Mouse (Mus musculus) lung, postnatal 0 days (tissue): ENCODE data around the gene Sdk1. TPM values are rescaled to one million over a fixed set of nuclear protein-coding genes. Genes with fewer than 3 reads are reported as not detected.
A peak's percentile ranks its signal among the peaks of the same experiment; 100 is the strongest.

Experiments
- ATAC-seq: fragments of 200-750 bp; cut with Nextera tagmentation; 2 replicates; pipeline ENCODE4 v1.8.0; 2017; ENCODE audit warnings: moderate library complexity
- DNase-seq: peaks from one replicate; pipeline ENCODE4 v3.0.0-alpha.2; 2016; ENCODE audit warnings: low spot score
- H3K27ac ChIP-seq: fragments of 300-500 bp; sonication (generic); 2 replicates; pipeline ENCODE4 v1.5.1; 2014; ENCODE audit warnings: antibody characterized with exemption, mild to moderate bottlenecking, low read length, mixed read lengths
- H3K27me3 ChIP-seq: fragments of 300-500 bp; sonication (generic); replicated peaks from 2 replicates; pipeline ENCODE4 v1.6.1; 2014; ENCODE audit warnings: low read length, mixed read lengths; ENCODE audit not compliant: insufficient read depth
- H3K36me3 ChIP-seq: fragments of 300-500 bp; sonication (generic); 2 replicates; pipeline ENCODE4 v1.6.1; 2014; ENCODE audit warnings: low read length, mixed read lengths; ENCODE audit not compliant: insufficient read depth
- H3K4me1 ChIP-seq: fragments of 300-500 bp; sonication (generic); 2 replicates; pipeline ENCODE4 v1.6.1; 2014; ENCODE audit warnings: antibody characterized with exemption, low read depth, low read length, mixed read lengths; ENCODE audit not compliant: insufficient read depth
- H3K4me2 ChIP-seq: fragments of 300-500 bp; sonication (generic); replicated peaks from 2 replicates; pipeline ENCODE4 v1.6.1; 2014; ENCODE audit warnings: low read depth, mild to moderate bottlenecking, low read length, moderate library complexity, mixed read lengths
- H3K4me3 ChIP-seq: fragments of 300-500 bp; sonication (generic); 2 replicates; pipeline ENCODE4 v1.5.1; 2014; ENCODE audit warnings: low read depth, low read length
- H3K9ac ChIP-seq: fragments of 300-500 bp; sonication (generic); replicated peaks from 2 replicates; pipeline ENCODE4 v1.6.1; 2014; ENCODE audit warnings: low read depth, mild to moderate bottlenecking
- H3K9me3 ChIP-seq: fragments of 300-500 bp; sonication (generic); 2 replicates; pipeline ENCODE4 v1.6.1; 2016; ENCODE audit warnings: low read length, mixed read lengths
- CTCF ChIP-seq: IDR thresholded peaks from 2 replicates; pipeline ENCODE4 v1.5.1; 2016; ENCODE audit warnings: antibody characterized with exemption, mild to moderate bottlenecking
- EP300 ChIP-seq: IDR thresholded peaks from 2 replicates; pipeline ENCODE4 v1.6.1; 2016; ENCODE audit warnings: antibody characterized with exemption, mild to moderate bottlenecking, control low read depth
- WGBS: fragments of 180-500 bp; shearing (Covaris S2); extraction: QIAGEN DNeasy Blood & Tissue Kit; methylation state at CpG from one replicate; pipeline ENCODE4 v1.1.7; 2014; 5-methylcytosine and 5-hydroxymethylcytosine counted together
- polyA plus RNA-seq: library from polyadenylated mRNA; unstranded; fragments of >200 nt; fragmentation: Nextera tagmentation; extraction: Ambion mirVana; gene quantifications from 2 replicates; pipeline ENCODE4 v1.2.1, GENCODE M21; 2015

Sdk1 gene
- polyA plus RNA-seq, 1 experiment from 2014 or later = 0.19 TPM

GRCm38 (mm10) chr5:141727968-141728367, 486.7 kb downstream of the Sdk1 start:
- Histone ChIP-seq H3K4me3 (no peak overlapping the region), H3K9ac (no peak overlapping the region), H3K27me3 (no peaks in the 10 kb centered on the region), H3K4me2 (no peak overlapping the region), H3K27ac (no peak overlapping the region), H3K36me3 (no peaks in the 10 kb centered on the region), H3K4me1 (no peaks in the 10 kb centered on the region), H3K9me3 (no peaks in the 10 kb centered on the region)
- 49% methylated on average over 2 of the region's 2 CpGs for WGBS
- TF ChIP-seq EP300 = no peak
- TF ChIP-seq CTCF = 0 out of 2 replicates have a peak, but pooled peaks have one; percentile 5
- ATAC-seq (no peak), DNase-seq (no peak)

GRCm38 (mm10) chr5:141730006-141730405, 488.7 kb downstream of the Sdk1 start:
- no peaks in the 10 kb centered on the region for H3K27me3 ChIP-seq
- no peaks in the 10 kb centered on the region for H3K36me3 ChIP-seq
- H3K9ac ChIP-seq = no peak overlapping the region
- H3K4me3 ChIP-seq = no peak overlapping the region
- DNase-seq = no peak
- 49% methylated on average over 4 of the region's 4 CpGs for WGBS
- TF ChIP-seq EP300 (no peak), CTCF (no peak)
- H3K4me1 ChIP-seq = no peaks in the 10 kb centered on the region
- no peaks in the 10 kb centered on the region for H3K9me3 ChIP-seq
- no peak for ATAC-seq
- H3K27ac ChIP-seq = no peak overlapping the region
- H3K4me2 ChIP-seq = no peak overlapping the region

GRCm38 (mm10) chr5:141738725-141739124, 497.4 kb downstream of the Sdk1 start:
- no peak overlapping the region for H3K4me2 ChIP-seq
- TF ChIP-seq EP300 = no peak
- peak; percentile 31 for TF ChIP-seq CTCF
- no peaks in the 10 kb centered on the region for H3K27me3 ChIP-seq
- 68% methylated on average over 5 of the region's 5 CpGs for WGBS
- H3K4me3 ChIP-seq = no peak overlapping the region
- no peak for DNase-seq
- H3K9me3 ChIP-seq = no peaks in the 10 kb centered on the region
- no peaks in the 10 kb centered on the region for H3K36me3 ChIP-seq
- no peak overlapping the region for H3K9ac ChIP-seq
- no peak overlapping the region for H3K27ac ChIP-seq
- no peaks in the 10 kb centered on the region for H3K4me1 ChIP-seq
- no peak for ATAC-seq

GRCm38 (mm10) chr5:141748793-141749192, 507.5 kb downstream of the Sdk1 start:
- Histone ChIP-seq H3K27me3 (no peaks in the 10 kb centered on the region), H3K4me3 (no peak overlapping the region), H3K36me3 (no peaks in the 10 kb centered on the region), H3K4me1 (no peaks in the 10 kb centered on the region), H3K9me3 (no peaks in the 10 kb centered on the region), H3K9ac (no peak overlapping the region), H3K27ac (no peak overlapping the region), H3K4me2 (no peak overlapping the region)
- no peak for ATAC-seq
- TF ChIP-seq CTCF = no peak
- TF ChIP-seq EP300 = no peak
- no peak for DNase-seq
- WGBS = 85% methylated on average over 4 of the region's 4 CpGs

GRCm38 (mm10) chr5:141754278-141754677, 513.0 kb downstream of the Sdk1 start:
- TF ChIP-seq CTCF = no peak
- TF ChIP-seq EP300 = no peak
- Histone ChIP-seq H3K9ac (no peak overlapping the region), H3K4me1 (no peaks in the 10 kb centered on the region; the same call in 1 of the 2 replicates), H3K4me3 (no peak overlapping the region), H3K27me3 (no peaks in the 10 kb centered on the region), H3K4me2 (no peak overlapping the region), H3K9me3 (no peaks in the 10 kb centered on the region), H3K27ac (no peak overlapping the region), H3K36me3 (no peaks in the 10 kb centered on the region)
- ATAC-seq (no peak), DNase-seq (no peak)
- WGBS = 18% methylated on average over 7 of the region's 7 CpGs

- TF ChIP-seq CTCF = no peak
- no peak for TF ChIP-seq EP300
- Histone ChIP-seq H3K9me3 (no peaks in the 10 kb centered on the region), H3K4me3 (no peak overlapping the region), H3K4me1 (no peaks in the 10 kb centered on the region; the same call in 1 of the 2 replicates), H3K4me2 (no peak overlapping the region), H3K27ac (no peak overlapping the region), H3K27me3 (no peaks in the 10 kb centered on the region), H3K36me3 (no peaks in the 10 kb centered on the region), H3K9ac (no peak overlapping the region)
- WGBS = 35% methylated on average over 8 of the region's 8 CpGs
- peak; percentile 5; the same call in 1 of the 2 replicates for ATAC-seq
- DNase-seq = peak; percentile 13
Measured at GRCm38 (mm10) chr5:141758885-141759284, 517.6 kb downstream of the Sdk1 start.

GRCm38 (mm10) chr5:141764111-141764510, 522.8 kb downstream of the Sdk1 start:
- Histone ChIP-seq H3K9me3 (no peaks in the 10 kb centered on the region), H3K4me3 (no peak overlapping the region), H3K27ac (no peak overlapping the region), H3K9ac (no peak overlapping the region), H3K4me2 (no peak overlapping the region), H3K36me3 (no peaks in the 10 kb centered on the region), H3K27me3 (no peaks in the 10 kb centered on the region), H3K4me1 (no peaks in the 10 kb centered on the region; the same call in 1 of the 2 replicates)
- ATAC-seq = no peak
- 88% methylated on average over 6 of the region's 6 CpGs for WGBS
- DNase-seq = no peak
- TF ChIP-seq CTCF = no peak
- no peak for TF ChIP-seq EP300
